Mouse (Mus musculus) midbrain, embryonic 13.5 days (tissue): Measurements from ENCODE around the gene Preb. TPM values are rescaled to one million over a fixed set of nuclear protein-coding genes. Genes with fewer than 3 reads are reported as not detected.

Experiments
- ATAC-seq: fragments of 200-750 bp; cut with Nextera tagmentation; 2 replicates; pipeline ENCODE4 v1.8.0; 2017; ENCODE audit warnings: mild to moderate bottlenecking, moderate TSS enrichment, moderate library complexity
- H3K27ac ChIP-seq: fragments of 300-500 bp; sonication (generic); 2 replicates; pipeline ENCODE4 v1.5.1; 2015; ENCODE audit warnings: inconsistent platforms, mild to moderate bottlenecking, moderate library complexity
- H3K27me3 ChIP-seq: fragments of 300-500 bp; sonication (generic); 2 replicates; pipeline ENCODE4 v1.6.1; 2015; ENCODE audit warnings: mild to moderate bottlenecking, inconsistent platforms
- H3K36me3 ChIP-seq: fragments of 300-500 bp; sonication (generic); 2 replicates; pipeline ENCODE4 v1.6.1; 2015; ENCODE audit warnings: mild to moderate bottlenecking, inconsistent platforms
- H3K4me1 ChIP-seq: fragments of 300-500 bp; sonication (generic); replicated peaks from 2 replicates; pipeline ENCODE4 v1.6.1; 2015; ENCODE audit warnings: inconsistent platforms
- H3K4me2 ChIP-seq: fragments of 300-500 bp; sonication (generic); replicated peaks from 2 replicates; pipeline ENCODE4 v1.6.1; 2015; ENCODE audit warnings: moderate library complexity, mild to moderate bottlenecking, inconsistent platforms
- H3K4me3 ChIP-seq: fragments of 300-500 bp; sonication (generic); replicated peaks from 2 replicates; pipeline ENCODE4 v1.5.1; 2015; ENCODE audit warnings: mild to moderate bottlenecking, inconsistent platforms
- H3K9ac ChIP-seq: fragments of 300-500 bp; sonication (generic); replicated peaks from 2 replicates; pipeline ENCODE4 v1.6.1; 2015; ENCODE audit warnings: mild to moderate bottlenecking, inconsistent platforms
- H3K9me3 ChIP-seq: fragments of 300-500 bp; sonication (generic); 2 replicates; pipeline ENCODE4 v1.6.1; 2016; ENCODE audit warnings: mild to moderate bottlenecking, inconsistent platforms
- WGBS: fragments of 180-500 bp; shearing (Covaris S2); methylation state at CpG from one replicate; pipeline ENCODE4 v1.1.7; 2015; 5-methylcytosine and 5-hydroxymethylcytosine counted together
- polyA plus RNA-seq: library from polyadenylated mRNA; unstranded; fragments of >200 nt; fragmentation: Nextera tagmentation; extraction: Ambion mirVana; gene quantifications from 2 replicates; pipeline ENCODE4 v1.2.1, GENCODE M21; 2015

Preb gene
- polyA plus RNA-seq, 1 experiment from 2014 or later: 129 TPM

- Histone ChIP-seq H3K9ac (no peak overlapping the region), H3K36me3 (peaks cover 44% of the 10 kb centered on the region), H3K9me3 (no peaks in the 10 kb centered on the region), H3K4me3 (no peak overlapping the region), H3K27me3 (no peaks in the 10 kb centered on the region), H3K4me2 (no peak overlapping the region), H3K27ac (no peak overlapping the region), H3K4me1 (peaks cover 16% of the 10 kb centered on the region)
- WGBS: 88% methylated on average over 6 of the region's 6 CpGs
- ATAC-seq: no peak
These were observed 8.5 kb downstream of the Preb start for GRCm38 (mm10) chr5:30951706-30952105.

GRCm38 (mm10) chr5:30950922-30951321, 9.2 kb downstream of the Preb start:
- no peak overlapping the region for H3K4me2 ChIP-seq
- no peak overlapping the region for H3K9ac ChIP-seq
- ATAC-seq: no peak
- H3K9me3 ChIP-seq: no peaks in the 10 kb centered on the region
- 89% methylated on average over 2 of the region's 2 CpGs for WGBS
- H3K4me3 ChIP-seq: no peak overlapping the region
- peaks cover 41% of the 10 kb centered on the region for H3K36me3 ChIP-seq
- no peak overlapping the region for H3K27ac ChIP-seq
- no peaks in the 10 kb centered on the region for H3K27me3 ChIP-seq
- peaks cover 16% of the 10 kb centered on the region for H3K4me1 ChIP-seq

- peak overlapping the region; percentile 85 for H3K4me2 ChIP-seq
- no peaks in the 10 kb centered on the region for H3K27me3 ChIP-seq
- no peak for ATAC-seq
- H3K4me3 ChIP-seq: peak overlapping the region; percentile 54
- 69% methylated on average over 4 of the region's 4 CpGs for WGBS
- peaks cover 19% of the 10 kb centered on the region for H3K4me1 ChIP-seq
- peak overlapping the region; percentile 71 for H3K9ac ChIP-seq
- peaks cover 37% of the 10 kb centered on the region for H3K36me3 ChIP-seq
- H3K27ac ChIP-seq: 0 out of 2 replicates have a peak overlapping the region, but pooled peaks have one; percentile 10
- H3K9me3 ChIP-seq: no peaks in the 10 kb centered on the region
These were observed 9.7 kb downstream of the Preb start for GRCm38 (mm10) chr5:30950451-30950850.

GRCm38 (mm10) chr5:30949654-30950326, 10.4 kb downstream of the Preb start:
- WGBS: under 1% methylated on average over 31 of the region's 31 CpGs
- peak overlapping the region; percentile 64 for H3K27ac ChIP-seq
- H3K4me2 ChIP-seq: peak overlapping the region; percentile 85
- H3K9me3 ChIP-seq: no peaks in the 10 kb centered on the region
- peaks cover 26% of the 10 kb centered on the region for H3K4me1 ChIP-seq
- H3K27me3 ChIP-seq: peaks cover 4% of the 10 kb centered on the region; the same call in 1 of the 2 replicates
- H3K36me3 ChIP-seq: peaks cover 30% of the 10 kb centered on the region
- H3K9ac ChIP-seq: peak overlapping the region; percentile 71
- ATAC-seq: peak; percentile 88
- H3K4me3 ChIP-seq: peak overlapping the region; percentile 54

GRCm38 (mm10) chr5:30948620-30949019, 11.5 kb downstream of the Preb start:
- Histone ChIP-seq H3K27me3 (peaks cover 5% of the 10 kb centered on the region; the same call in 1 of the 2 replicates), H3K4me1 (peaks cover 27% of the 10 kb centered on the region), H3K9ac (no peak overlapping the region), H3K4me2 (no peak overlapping the region), H3K36me3 (peaks cover 18% of the 10 kb centered on the region), H3K27ac (no peak overlapping the region), H3K9me3 (no peaks in the 10 kb centered on the region), H3K4me3 (no peak overlapping the region)
- 78% methylated on average over 5 of the region's 5 CpGs for WGBS
- no peak for ATAC-seq

GRCm38 (mm10) chr5:30944956-30945781, 15.0 kb downstream of the Preb start, which contains the start of gene Cgref1:
TSS of gene Cgref1 (minus strand) at chr5:30945591.
- H3K27me3 ChIP-seq: peaks cover 5% of the 10 kb centered on the region; the same call in 1 of the 2 replicates
- WGBS: 5% methylated on average over 44 of the region's 44 CpGs
- H3K27ac ChIP-seq: no peak within 1 kb of the TSS

GRCm38 (mm10) chr5:30944344-30944743, 15.8 kb downstream of the Preb start:
- Histone ChIP-seq H3K27ac (no peak overlapping the region), H3K4me1 (peaks cover 15% of the 10 kb centered on the region), H3K36me3 (no peaks in the 10 kb centered on the region), H3K9me3 (no peaks in the 10 kb centered on the region), H3K4me2 (peak overlapping the region; percentile 82), H3K9ac (no peak overlapping the region), H3K4me3 (peak overlapping the region; percentile 56), H3K27me3 (peaks cover 5% of the 10 kb centered on the region; the same call in 1 of the 2 replicates)
- 87% methylated on average over 6 of the region's 6 CpGs for WGBS
- no peak for ATAC-seq

More at GRCm38 (mm10) chr5:30944956-30945781, 15.0 kb downstream of the Preb start, which contains the start of gene Cgref1:
- no peaks in the 10 kb centered on the region for H3K9me3 ChIP-seq
- H3K4me1 ChIP-seq: peaks cover 20% of the 10 kb centered on the region
- no peaks in the 10 kb centered on the region for H3K36me3 ChIP-seq
- H3K4me3 ChIP-seq: peak within 1 kb of the TSS; percentile 56
- peak within 1 kb of the TSS; percentile 71 for H3K9ac ChIP-seq
- H3K4me2 ChIP-seq: peak within 1 kb of the TSS; percentile 82
- peak; percentile 69 for ATAC-seq

GRCm38 (mm10) chr5:30943004-30943403, 17.2 kb downstream of the Preb start:
- Histone ChIP-seq H3K4me3 (no peak overlapping the region), H3K9ac (no peak overlapping the region), H3K4me1 (peaks cover 11% of the 10 kb centered on the region; the same call in 1 of the 2 replicates), H3K27ac (no peak overlapping the region), H3K9me3 (no peaks in the 10 kb centered on the region), H3K4me2 (no peak overlapping the region), H3K36me3 (no peaks in the 10 kb centered on the region), H3K27me3 (peaks cover 5% of the 10 kb centered on the region; the same call in 1 of the 2 replicates)
- 96% methylated on average over 2 of the region's 2 CpGs for WGBS
- no peak for ATAC-seq

- Histone ChIP-seq H3K9ac (no peak overlapping the region), H3K27me3 (no peaks in the 10 kb centered on the region), H3K4me2 (no peak overlapping the region), H3K9me3 (no peaks in the 10 kb centered on the region), H3K4me3 (no peak overlapping the region), H3K36me3 (no peaks in the 10 kb centered on the region), H3K27ac (no peak overlapping the region), H3K4me1 (no peaks in the 10 kb centered on the region)
- no peak for ATAC-seq
- WGBS: 89% methylated on average over 5 of the region's 5 CpGs
These were observed 25.3 kb downstream of the Preb start for GRCm38 (mm10) chr5:30934725-30935461.

GRCm38 (mm10) chr5:30933705-30934104, 26.5 kb downstream of the Preb start:
- no peak overlapping the region for H3K27ac ChIP-seq
- H3K9me3 ChIP-seq: no peaks in the 10 kb centered on the region
- H3K27me3 ChIP-seq: no peaks in the 10 kb centered on the region
- ATAC-seq: no peak
- no peaks in the 10 kb centered on the region for H3K36me3 ChIP-seq
- 64% methylated on average over 5 of the region's 5 CpGs for WGBS
- no peaks in the 10 kb centered on the region for H3K4me1 ChIP-seq
- no peak overlapping the region for H3K4me3 ChIP-seq
- no peak overlapping the region for H3K4me2 ChIP-seq
- no peak overlapping the region for H3K9ac ChIP-seq

GRCm38 (mm10) chr5:30931378-30931777, 28.8 kb downstream of the Preb start:
- Histone ChIP-seq H3K36me3 (no peaks in the 10 kb centered on the region), H3K4me2 (no peak overlapping the region), H3K27me3 (no peaks in the 10 kb centered on the region), H3K9me3 (no peaks in the 10 kb centered on the region), H3K4me3 (no peak overlapping the region), H3K4me1 (no peaks in the 10 kb centered on the region), H3K9ac (no peak overlapping the region), H3K27ac (no peak overlapping the region)
- WGBS: 87% methylated on average over 4 of the region's 4 CpGs
- no peak for ATAC-seq
